17 mouse cellular contexts compared by ENCODE assay signal in genomic region chr9:28481261-28481660, GRCm38 (mm10).
"Had no signal": no experiment of that assay in that cellular context is flagged by ENCODE, and none has a peak within 500 bp of the region (broad histone marks: within the 10 kb centered on the region; RNA-seq: fewer than 3 reads in every experiment).

No protein-coding gene starts in this region.

- H3K27ac ChIP-seq: kidney, embryonic 15.5 days; limb, embryonic 15.5 days; liver, embryonic 12.5 days; macrophage; neural tube, embryonic 13.5 days; stomach, embryonic 15.5 days had no signal

- H3K27me3 ChIP-seq: kidney, embryonic 15.5 days; limb, embryonic 15.5 days; liver, embryonic 12.5 days; megakaryocyte, embryonic 14.5 days; neural tube, embryonic 13.5 days; stomach, embryonic 15.5 days had no signal

- H3K36me3 ChIP-seq: kidney, embryonic 15.5 days; limb, embryonic 15.5 days; liver, embryonic 12.5 days; neural tube, embryonic 13.5 days; stomach, embryonic 15.5 days had no signal

- H3K4me2 ChIP-seq: kidney, embryonic 15.5 days; limb, embryonic 15.5 days; liver, embryonic 12.5 days; lung, embryonic 14.5 days; midbrain, embryonic 11.5 days; neural tube, embryonic 13.5 days; stomach, embryonic 15.5 days had no signal

- ATAC-seq: liver, embryonic 12.5 days; midbrain, embryonic 16.5 days had no signal

- H3K9me3 ChIP-seq: kidney, embryonic 15.5 days; limb, embryonic 15.5 days; liver, embryonic 12.5 days; megakaryocyte, embryonic 14.5 days; neural tube, embryonic 13.5 days; stomach, embryonic 15.5 days had no signal

- H3K4me3 ChIP-seq: kidney, embryonic 15.5 days; limb, embryonic 15.5 days; liver, embryonic 12.5 days; megakaryocyte, embryonic 14.5 days; neural tube, embryonic 13.5 days; stomach, embryonic 15.5 days had no signal

- H3K4me1 ChIP-seq: kidney, embryonic 15.5 days; limb, embryonic 15.5 days; liver, embryonic 12.5 days; megakaryocyte, embryonic 14.5 days; neural tube, embryonic 13.5 days; stomach, embryonic 15.5 days had no signal

- H3K9ac ChIP-seq: kidney, embryonic 15.5 days; limb, embryonic 15.5 days; liver, embryonic 12.5 days; lung, embryonic 14.5 days; neural tube, embryonic 13.5 days; stomach, embryonic 15.5 days had no signal

- DNase-seq: kidney, postnatal 14 days; left cerebral cortex, postnatal 4 days; lung, embryonic 14.5 days; lung, postnatal 10 days; retina, postnatal 1 day; right cerebral cortex, postnatal 4 days; thymus, adult 2 months; thymus, postnatal 25 days had no signal
